Mouse (Mus musculus) retina, postnatal 1 day (tissue): Measurements from ENCODE around the gene Trpc1.
A peak's percentile ranks its signal among the peaks of the same experiment; 100 is the strongest.

ENCODE experiments used
- DNase-seq: peaks from one replicate; pipeline ENCODE4 v3.0.0-alpha.2; 2012

Gene Trpc1

GRCm38 (mm10) chr9:95750037-95750511, at the start of gene Trpc1:
Trpc1 (minus strand) TSS chr9:95750375.
- peak; percentile 91 for DNase-seq

- DNase-seq: no peak
Observed at GRCm38 (mm10) chr9:95796323-95796722, 46.1 kb upstream of the Trpc1 start.

DNA sequence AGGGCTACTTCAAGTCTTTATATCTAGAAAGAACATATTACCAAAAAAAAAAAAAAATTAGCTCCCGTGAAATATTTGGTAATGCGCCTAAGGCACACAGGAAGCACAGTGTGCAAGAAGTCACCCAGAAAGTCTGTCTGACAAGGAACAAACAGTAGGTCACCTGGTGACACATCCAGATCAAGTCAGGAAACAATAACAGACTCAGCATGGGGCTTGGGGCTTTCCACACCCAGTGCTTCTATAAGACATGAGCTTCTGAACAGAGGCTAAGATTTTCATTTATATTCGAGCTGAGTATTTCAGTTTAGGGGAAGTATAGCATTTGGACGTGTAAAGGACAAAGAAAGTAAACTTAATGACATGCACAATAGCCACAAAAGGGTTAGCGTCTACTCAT, 45.7 kb upstream of the Trpc1 start:
- DNase-seq: no peak

DNA sequence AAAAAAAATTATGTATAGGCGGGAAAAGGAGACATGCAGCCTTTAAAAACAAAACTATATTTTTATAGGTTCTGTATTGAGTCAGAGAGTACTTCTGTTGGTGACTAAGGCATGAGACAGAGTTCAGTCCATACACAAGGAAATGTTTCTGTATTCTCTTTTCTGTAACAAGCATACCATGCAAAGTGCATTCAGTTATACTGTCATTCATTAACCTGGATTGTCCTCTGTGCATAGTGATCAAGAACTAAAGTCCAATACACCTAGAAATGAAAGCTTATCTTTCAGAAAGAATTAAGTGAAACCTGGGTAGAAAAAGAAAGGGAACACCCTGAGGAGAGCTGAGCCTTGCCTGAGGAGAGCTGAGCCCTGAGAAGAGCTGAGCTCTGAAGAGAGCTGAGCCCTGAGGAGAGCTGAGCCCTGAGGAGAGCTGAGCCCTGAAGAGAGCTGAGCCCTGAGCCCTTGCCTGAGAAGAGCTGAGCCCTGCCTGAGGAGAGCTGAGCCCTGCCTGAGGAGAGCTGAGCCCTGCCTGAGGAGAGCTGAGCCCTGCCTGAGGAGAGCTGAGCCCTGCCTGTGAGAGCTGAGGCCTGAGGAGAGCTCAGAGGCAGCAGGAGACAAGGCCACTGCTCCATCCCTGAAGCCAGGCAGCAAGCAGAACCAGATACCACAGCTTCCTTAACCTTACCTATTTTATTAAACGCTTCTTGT, 45.1 kb upstream of the Trpc1 start:
- no peak for DNase-seq

GRCm38 (mm10) chr9:95793986-95794744, 44.0 kb upstream of the Trpc1 start:
- no peak for DNase-seq

DNA sequence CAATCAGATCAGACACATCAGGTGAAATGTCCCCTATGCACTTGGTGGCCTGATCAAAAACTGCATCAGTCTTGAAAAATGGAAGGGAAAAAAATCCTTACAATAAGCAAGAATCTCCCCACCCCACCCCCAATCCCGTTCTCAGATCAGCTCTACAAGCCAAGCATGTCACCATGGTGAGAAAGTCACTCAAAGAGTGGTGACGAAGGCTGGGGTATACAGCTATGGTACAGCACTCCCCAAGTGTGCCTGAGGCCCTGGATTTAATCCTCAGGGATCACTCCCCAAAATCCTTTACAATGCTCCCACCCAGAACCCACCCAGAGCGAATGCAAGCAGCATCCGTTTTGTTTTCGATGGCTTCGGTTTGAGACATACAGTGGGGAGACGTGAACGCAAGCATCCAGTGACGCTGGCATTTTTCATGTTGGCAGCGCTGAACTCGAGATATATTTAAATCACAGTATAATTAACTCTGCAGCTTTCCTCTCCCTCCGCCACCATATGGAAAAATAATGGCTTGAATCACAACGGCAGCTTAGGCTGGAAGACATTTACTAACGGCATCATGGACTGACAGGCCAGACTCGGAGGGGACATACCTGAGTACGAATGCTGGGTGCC, 34.8 kb upstream of the Trpc1 start:
- DNase-seq: no peak

DNA sequence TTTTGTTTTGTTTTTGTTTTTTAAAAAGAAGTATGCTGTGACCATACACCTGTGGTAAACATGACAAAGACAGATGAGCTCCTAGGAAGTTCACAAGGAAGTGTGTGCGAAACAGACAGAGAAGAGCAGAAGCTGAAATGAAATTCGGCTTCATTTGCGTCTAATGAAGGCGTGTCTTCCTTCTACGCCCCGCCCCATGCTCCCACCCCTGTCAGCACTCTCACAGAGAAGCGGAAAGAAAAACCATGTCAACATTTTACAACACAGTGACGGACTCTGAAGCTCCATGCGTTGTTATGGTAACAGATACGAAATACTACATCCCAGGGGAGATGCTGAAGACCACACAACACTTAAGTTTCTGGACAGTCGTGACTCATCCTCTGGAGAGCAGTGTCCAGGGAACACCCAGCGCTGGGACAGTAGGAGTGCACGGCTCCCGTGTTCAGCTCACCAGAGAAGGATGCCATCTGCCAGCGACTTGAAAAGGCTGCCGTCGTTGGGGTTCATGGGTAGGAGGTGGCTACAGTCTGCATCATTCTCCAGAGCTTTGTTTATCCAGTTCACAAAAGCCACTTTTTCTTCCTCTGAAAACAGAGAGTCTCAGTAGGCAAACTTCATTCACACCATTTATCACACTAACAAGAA, 33.6 kb upstream of the Trpc1 start:
- DNase-seq: no peak

GRCm38 (mm10) chr9:95771671-95772070, 21.5 kb upstream of the Trpc1 start:
- DNase-seq: no peak

GRCm38 (mm10) chr9:95763218-95763617, 13.0 kb upstream of the Trpc1 start:
- no peak for DNase-seq

DNA sequence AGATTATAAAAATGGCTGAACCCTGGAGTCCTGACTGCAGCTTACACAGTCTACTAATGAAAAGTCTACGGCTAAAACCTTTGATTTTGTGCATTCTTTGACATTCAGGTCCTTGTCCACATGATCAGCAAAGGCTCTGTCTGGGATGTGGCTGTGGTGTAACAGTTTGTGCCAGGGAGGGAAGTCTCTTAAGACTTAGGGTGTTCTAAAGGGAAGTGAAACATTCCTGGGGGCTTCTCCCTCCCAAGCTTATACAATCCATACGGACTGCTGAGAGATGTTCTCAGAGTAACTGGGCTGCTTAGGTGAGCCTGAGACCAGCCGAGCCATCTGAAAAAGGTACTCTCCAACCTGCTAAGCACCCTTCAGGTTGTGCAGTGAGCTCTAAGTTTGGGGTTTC, 12.1 kb upstream of the Trpc1 start:
- DNase-seq: no peak

DNA sequence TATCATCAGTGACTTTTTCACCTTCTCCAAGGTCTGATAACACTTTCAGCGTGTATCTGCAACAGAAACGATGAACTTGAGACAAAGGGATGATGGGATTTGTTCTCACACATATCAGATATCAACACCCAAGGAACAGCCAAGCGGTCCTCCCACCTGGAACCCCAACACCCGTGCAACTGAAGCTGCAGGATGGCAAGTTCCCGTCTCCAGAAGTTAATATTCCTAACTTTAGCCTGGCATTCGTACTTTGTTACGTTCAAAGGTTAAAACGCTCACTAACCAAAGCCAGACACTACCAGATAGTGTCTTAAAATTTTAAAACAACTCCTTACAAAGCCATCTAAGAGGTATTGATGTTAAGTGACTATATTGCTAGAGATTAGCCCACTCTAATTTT, 11.2 kb upstream of the Trpc1 start:
- no peak for DNase-seq

DNA sequence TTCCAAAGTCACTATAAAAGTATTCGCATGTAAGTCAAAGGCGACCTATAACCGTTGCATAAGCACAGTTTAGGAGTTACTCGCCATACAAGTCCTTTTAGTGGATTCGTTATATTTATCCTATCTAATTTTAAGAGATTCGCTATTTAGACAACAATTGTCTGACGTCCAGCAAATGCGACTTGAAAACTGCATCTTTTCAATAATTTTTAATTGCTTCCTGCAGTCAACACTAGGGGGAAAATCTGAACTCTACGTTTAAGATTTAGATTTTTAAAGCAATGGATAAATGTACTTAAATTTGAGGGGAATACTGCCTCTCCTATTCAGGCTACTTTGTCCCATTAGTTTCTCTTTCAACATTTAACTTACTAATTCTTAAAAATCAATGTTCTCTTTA, 571 bp upstream of the Trpc1 start:
- DNase-seq: no peak

DNA sequence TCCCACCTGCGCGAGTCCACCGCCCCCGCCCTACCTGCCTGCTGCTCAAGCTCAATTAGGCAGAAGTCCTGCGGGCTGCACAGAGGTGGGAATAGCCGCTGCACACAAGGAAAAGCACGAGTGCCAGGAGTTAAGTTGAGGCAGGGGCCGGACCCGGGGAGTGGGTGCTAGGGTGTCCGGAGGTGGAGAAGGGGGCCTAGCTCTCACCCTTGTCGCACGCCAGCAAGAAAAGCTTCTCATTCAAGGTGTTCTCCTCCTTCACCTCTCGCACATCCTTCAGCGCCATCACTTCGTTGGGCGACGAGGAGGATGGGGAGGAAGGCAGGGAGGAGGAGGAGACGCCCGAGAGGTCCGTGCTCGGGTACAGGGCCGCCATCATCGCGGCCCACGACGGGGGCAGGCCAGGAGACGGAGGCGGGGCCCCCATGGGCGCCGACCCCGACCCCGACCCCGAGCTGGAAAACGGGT, 680 bp downstream of the Trpc1 start:
- DNase-seq: peak; percentile 55

DNA sequence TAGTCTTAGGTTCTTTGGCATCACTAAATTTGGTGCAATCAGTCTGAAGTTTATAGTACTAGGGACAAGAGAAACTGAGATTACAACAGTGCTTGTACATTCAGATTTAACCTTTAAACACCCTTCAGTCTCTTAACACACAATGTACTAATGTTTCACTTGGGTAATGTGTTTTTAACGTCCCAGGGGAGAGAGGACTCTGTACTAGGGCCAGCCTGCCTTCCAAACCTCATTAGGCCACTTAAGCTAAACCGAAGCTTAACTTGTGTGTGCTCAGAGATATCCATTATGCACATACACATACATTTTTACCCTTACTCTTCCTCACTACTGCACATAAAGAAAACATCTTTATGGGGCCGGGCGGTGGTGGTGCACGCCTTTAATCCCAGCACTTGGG, 2.9 kb downstream of the Trpc1 start:
- DNase-seq: no peak

- no peak for DNase-seq
Observed at GRCm38 (mm10) chr9:95744845-95745613, 5.1 kb downstream of the Trpc1 start.

DNA sequence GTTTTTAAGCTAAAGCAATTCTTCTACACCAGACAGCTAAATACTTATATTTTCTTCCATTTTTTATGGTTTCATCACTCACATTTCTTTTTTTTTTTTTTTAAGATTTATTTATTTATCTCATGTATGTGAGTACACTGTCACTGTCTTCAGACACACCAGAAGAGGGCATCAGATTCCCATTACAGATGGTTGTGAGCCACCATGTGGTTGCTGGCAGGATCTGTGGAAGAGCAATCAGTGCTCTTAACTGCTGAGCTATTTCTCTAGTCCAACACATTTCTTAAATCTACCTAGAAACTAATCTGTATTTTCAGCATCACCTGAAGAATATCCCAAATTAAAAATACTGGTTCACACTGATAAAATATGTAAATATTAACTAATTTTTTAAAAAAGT, 13.9 kb downstream of the Trpc1 start:
- no peak for DNase-seq

DNA sequence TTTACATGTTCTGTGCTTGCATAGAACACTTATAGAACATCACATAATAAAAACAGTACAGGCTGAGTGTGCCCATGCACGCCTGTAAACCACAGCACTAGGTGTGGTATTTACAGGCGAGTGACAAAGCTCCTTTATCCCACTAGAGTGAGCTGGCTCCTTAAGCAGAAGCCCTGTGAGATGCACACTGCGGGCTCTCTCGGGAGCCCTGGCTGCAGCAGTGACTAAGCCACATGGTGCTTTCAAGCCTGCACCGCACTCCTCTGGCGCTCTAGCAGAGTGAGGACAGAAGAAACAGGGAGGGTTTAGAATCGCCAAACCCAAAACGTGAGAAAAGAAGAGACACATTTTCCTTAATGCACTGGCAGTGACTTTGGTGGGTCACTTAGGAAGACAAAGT, 37.6 kb downstream of the Trpc1 start:
- DNase-seq: no peak

DNA sequence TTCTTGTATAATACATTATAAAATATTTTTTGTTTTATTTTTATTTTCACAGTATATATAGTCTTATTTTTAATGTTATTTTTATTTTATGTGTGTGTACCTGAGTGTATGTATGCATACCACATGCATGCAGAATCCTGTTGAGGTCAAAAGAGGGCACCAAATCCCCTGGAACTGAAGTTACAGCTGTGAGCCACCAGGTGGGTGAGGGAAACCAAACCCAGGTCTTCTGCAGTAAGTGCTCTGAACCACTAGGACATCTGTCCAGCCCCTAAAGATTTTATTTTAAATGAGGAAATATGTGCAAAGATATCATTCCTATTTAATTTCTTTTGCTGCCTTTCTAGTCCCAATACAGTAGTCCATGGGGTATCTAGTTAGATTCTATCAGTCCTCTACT, 41.2 kb downstream of the Trpc1 start:
- no peak for DNase-seq

DNA sequence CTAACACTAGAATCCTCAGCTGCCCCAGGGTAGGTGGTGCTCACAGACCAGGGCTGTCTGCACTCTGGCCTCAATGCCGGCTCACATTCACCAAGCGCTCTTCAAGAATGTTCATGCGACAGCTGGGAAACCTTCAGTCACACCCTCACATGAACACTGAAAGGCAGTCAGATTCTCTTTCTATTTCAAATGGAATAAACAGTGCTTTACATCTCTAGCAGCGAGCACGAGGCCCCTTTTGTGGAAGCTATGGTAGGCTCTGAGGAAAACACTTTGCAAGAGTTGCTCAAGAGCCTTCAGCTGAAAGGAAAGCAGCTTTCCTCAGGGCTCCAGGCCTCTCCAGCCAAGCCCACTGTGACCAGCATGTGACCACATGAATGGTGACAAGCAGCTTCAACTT, 44.8 kb downstream of the Trpc1 start:
- no peak for DNase-seq

- DNase-seq: no peak
Observed at GRCm38 (mm10) chr9:95704078-95704477, 46.1 kb downstream of the Trpc1 start.

GRCm38 (mm10) chr9:95699273-95699672, 50.9 kb downstream of the Trpc1 start:
- DNase-seq: no peak

DNA sequence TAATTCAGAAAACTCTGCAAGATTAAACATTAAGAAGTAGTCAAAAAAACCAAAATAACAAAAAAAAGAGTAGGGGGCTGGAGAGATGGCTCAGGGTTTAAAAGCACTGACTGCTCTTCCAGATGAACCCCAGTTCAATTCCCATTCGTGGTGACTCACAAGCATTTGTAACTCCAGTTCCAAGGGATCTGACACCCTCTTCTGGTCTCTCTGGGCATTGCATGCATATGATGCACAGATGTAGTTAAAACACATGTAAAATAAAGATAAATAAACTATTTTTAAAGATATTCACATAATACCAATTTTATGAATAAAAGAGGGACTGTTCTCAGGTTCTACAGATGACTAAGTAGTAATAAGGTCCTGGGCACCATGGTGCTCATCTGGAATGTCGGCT, 52.4 kb downstream of the Trpc1 start:
- DNase-seq: peak; percentile 41

GRCm38 (mm10) chr9:95696581-95696980, 53.6 kb downstream of the Trpc1 start:
- DNase-seq: no peak
